Comparison of ENCODE assay signal across 9 mouse cellular contexts in the genomic region with DNA sequence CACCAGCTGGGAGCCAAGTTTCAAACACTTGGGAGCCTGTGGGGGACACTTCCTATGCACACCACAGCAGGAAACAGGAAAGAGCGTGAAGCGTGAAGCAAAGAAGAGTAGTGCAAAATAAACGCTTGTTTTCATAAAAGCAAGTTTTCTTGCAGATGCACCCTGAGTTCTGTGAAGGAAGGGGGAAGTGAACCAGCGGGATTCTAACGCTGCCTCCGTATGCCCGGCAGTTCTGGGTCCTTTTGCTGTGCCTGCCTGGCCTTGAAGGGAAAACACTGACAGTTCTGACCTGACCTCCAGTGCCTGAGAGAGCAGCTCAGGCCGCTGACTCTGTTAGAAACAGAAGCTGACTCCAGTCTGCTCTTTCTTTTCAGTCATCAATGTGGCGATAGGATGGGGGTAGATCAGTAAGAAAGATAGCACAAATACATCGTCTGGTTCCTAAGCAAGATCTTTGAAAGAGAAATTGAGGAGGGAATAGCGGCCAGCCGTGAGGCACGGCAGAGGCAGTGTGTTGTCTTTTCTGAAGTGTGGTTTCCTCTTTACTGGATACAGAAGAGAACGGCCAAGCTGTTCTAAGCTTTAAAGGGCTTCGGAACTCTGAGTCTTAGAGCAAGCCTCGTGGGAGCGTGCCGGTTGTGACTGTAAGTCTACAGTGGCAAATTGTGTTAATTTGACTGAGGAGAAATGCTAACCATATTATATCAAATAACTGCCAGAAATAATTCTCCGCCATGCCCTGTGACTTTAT.
A peak's percentile ranks its signal among the peaks of the same experiment; 100 is the strongest.
DNase-seq lines count a peak whose midpoint lies in the region; ATAC-seq and TF ChIP-seq lines count a peak whose summit lies in the region.
"Had no signal": no experiment of that assay in that cellular context is flagged by ENCODE, and none has a peak within 500 bp of the region (broad histone marks: within the 10 kb centered on the region; RNA-seq: fewer than 3 reads in every experiment).

No protein-coding gene starts in this region.

- ATAC-seq in kidney, postnatal 0 days (replicated peaks; ENCODE audit: low FRiP score, low read depth): no peak
- ATAC-seq in CD4-positive, CD25-positive, alpha-beta regulatory T cell, adult 4 months: peak; percentile 23
- ATAC-seq: forebrain, postnatal 0 days had no signal

- H3K9me3 ChIP-seq in kidney, postnatal 0 days (replicated peaks; ENCODE audit: low read length): no peaks in the 10 kb centered on the region

- peak; percentile 35 for DNase-seq in kidney, postnatal 0 days (ENCODE audit: low spot score)
- DNase-seq in kidney, adult 18-20 months: no peak
- peak; percentile 20 for DNase-seq in c-Kit-positive CD71-negative TER-119-negative erythroid progenitor cells, embryonic 14.5 days (ENCODE audit: low read depth)
- DNase-seq in lung, postnatal 10 days: peak; percentile 10
- no peak for DNase-seq in adipocyte (ENCODE audit: low spot score)
- DNase-seq in yolk sac, embryonic 10.5 days (ENCODE audit: low spot score): no peak
- DNase-seq: forebrain, postnatal 0 days; retina, postnatal 1 day had no signal

- TF ChIP-seq CTCF in kidney, postnatal 0 days (IDR thresholded peaks at IDR 0.05; ENCODE audit: low read depth): no peak

- peaks cover 6% of the 10 kb centered on the region; the same call in 1 of the 2 replicates for H3K4me1 ChIP-seq in kidney, postnatal 0 days (replicated peaks; ENCODE audit: insufficient read depth, low read length)

- no peak overlapping the region for H3K9ac ChIP-seq in kidney, postnatal 0 days (ENCODE audit: low read depth, low read length)
- H3K9ac ChIP-seq: forebrain, postnatal 0 days had no signal

- H3K4me3 ChIP-seq in kidney, postnatal 0 days (replicated peaks; ENCODE audit: low read depth, low read length): no peak overlapping the region

- 42% methylated on average over 19 of the region's 19 CpGs for WGBS in kidney, postnatal 0 days

- no peak overlapping the region for H3K4me2 ChIP-seq in kidney, postnatal 0 days (ENCODE audit: low read length)

- H3K36me3 ChIP-seq in kidney, postnatal 0 days (ENCODE audit: insufficient read depth, low read length): no peaks in the 10 kb centered on the region

- no peak overlapping the region for H3K27ac ChIP-seq in kidney, postnatal 0 days

- H3K27me3 ChIP-seq in kidney, postnatal 0 days (ENCODE audit: insufficient read depth, low read length): no peaks in the 10 kb centered on the region

Comparison
In these comparisons a context has a peak if more than half of its experiments do, and no peak if none do; other contexts are left out.
1. DNase-seq: peak in kidney, postnatal 0 days (single experiment), c-Kit-positive CD71-negative TER-119-negative erythroid progenitor cells, embryonic 14.5 days (single experiment) and lung, postnatal 10 days (single experiment); none in kidney, adult 18-20 months (single experiment), adipocyte (single experiment) and yolk sac, embryonic 10.5 days (single experiment).